Mouse (Mus musculus) liver, embryonic 16.5 days (tissue): ENCODE results near the gene Sin3a. TPM values are rescaled to one million over a fixed set of nuclear protein-coding genes. Genes with fewer than 3 reads are reported as not detected.

Experiments
- ATAC-seq: fragments of 200-750 bp; cut with Nextera tagmentation; 2 replicates; pipeline ENCODE4 v1.8.0; 2017; ENCODE audit warnings: low read depth, mild to moderate bottlenecking, moderate number of reproducible peaks, moderate library complexity
- H3K27ac ChIP-seq: fragments of 300-500 bp; sonication (generic); 2 replicates; pipeline ENCODE4 v1.5.1; 2014; ENCODE audit warnings: mild to moderate bottlenecking, low read length
- H3K27me3 ChIP-seq: fragments of 300-500 bp; sonication (generic); 2 replicates; pipeline ENCODE4 v1.6.1; 2014; ENCODE audit warnings: low read depth, low read length, mixed read lengths; ENCODE audit not compliant: control insufficient read depth, insufficient read depth
- H3K36me3 ChIP-seq: fragments of 300-500 bp; sonication (generic); 2 replicates; pipeline ENCODE4 v1.6.1; 2014; ENCODE audit warnings: mild to moderate bottlenecking; ENCODE audit not compliant: control insufficient read depth, insufficient read depth
- H3K4me1 ChIP-seq: fragments of 300-500 bp; sonication (generic); 2 replicates; pipeline ENCODE4 v1.6.1; 2014; ENCODE audit warnings: low read depth, low read length, mixed read lengths; ENCODE audit not compliant: control insufficient read depth
- H3K4me2 ChIP-seq: fragments of 300-500 bp; sonication (generic); 2 replicates; pipeline ENCODE4 v1.6.1; 2014; ENCODE audit warnings: low read depth, low read length, mixed read lengths
- H3K4me3 ChIP-seq: fragments of 300-500 bp; sonication (generic); 2 replicates; pipeline ENCODE4 v1.5.1; 2014; ENCODE audit warnings: low read depth, mild to moderate bottlenecking, low read length
- H3K9ac ChIP-seq: fragments of 300-500 bp; sonication (generic); 2 replicates; pipeline ENCODE4 v1.6.1; 2014; ENCODE audit warnings: low read depth, low read length
- H3K9me3 ChIP-seq: fragments of 300-500 bp; sonication (generic); replicated peaks from 2 replicates; pipeline ENCODE4 v1.6.1; 2016; ENCODE audit warnings: low read length; ENCODE audit not compliant: control insufficient read depth
- WGBS: fragments of 180-500 bp; shearing (Covaris S2); extraction: QIAGEN DNeasy Blood & Tissue Kit; methylation state at CpG from one replicate; pipeline ENCODE4 v1.1.7; 2014; ENCODE audit not compliant: insufficient replicate concordance; 5-methylcytosine and 5-hydroxymethylcytosine counted together
- polyA plus RNA-seq: library from polyadenylated mRNA; unstranded; fragments of >200 nt; fragmentation: Nextera tagmentation; extraction: Ambion mirVana; gene quantifications from 2 replicates; pipeline ENCODE4 v1.2.1, GENCODE M21; 2015

The Sin3a gene
- 13.4 and 14.5 TPM in 2 replicates for polyA plus RNA-seq

DNA sequence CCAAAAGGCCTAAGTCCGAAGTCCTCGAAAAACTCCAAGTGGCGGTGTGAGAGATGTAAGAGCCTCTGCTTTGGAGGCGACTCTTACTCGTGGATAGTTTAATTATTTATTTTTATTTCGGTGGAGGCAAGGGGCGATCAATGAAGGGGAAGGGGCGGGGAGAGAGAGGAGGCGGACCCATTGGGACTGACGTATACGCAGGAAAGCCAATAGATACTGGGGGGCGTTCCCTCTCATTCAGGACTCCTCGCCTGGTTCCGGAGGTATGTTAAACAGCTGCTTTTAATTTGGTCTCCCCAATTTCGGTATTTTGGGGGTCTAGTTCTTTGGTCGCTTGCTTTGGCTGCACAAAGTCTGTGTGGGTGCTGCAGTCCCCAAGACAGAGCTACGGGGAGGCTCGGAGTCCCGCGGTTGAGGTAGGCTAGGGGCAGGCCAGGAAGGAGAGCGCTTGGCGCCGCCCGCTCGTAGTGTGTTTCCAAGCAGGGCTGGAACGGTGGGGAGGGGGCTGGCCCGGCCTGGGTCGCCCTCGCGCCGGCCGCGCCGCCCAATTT, at the start of gene Sin3a:
Gene Sin3a (plus strand): TSS at position 240 of the 551 bp plus-strand sequence.
- no peaks in the 10 kb centered on the region for H3K9me3 ChIP-seq
- H3K4me2 ChIP-seq, result peak within 1 kb of the TSS; percentile 95
- peak within 1 kb of the TSS; percentile 64 for H3K4me3 ChIP-seq
- H3K27me3 ChIP-seq, result no peaks in the 10 kb centered on the region
- H3K27ac ChIP-seq, result peak within 1 kb of the TSS; percentile 99
- peaks cover 42% of the 10 kb centered on the region for H3K4me1 ChIP-seq
- ATAC-seq, result no peak
- WGBS, result 0% methylated on average over 34 of the region's 34 CpGs
- H3K9ac ChIP-seq, result peak within 1 kb of the TSS; percentile 84
- no peaks in the 10 kb centered on the region for H3K36me3 ChIP-seq

DNA sequence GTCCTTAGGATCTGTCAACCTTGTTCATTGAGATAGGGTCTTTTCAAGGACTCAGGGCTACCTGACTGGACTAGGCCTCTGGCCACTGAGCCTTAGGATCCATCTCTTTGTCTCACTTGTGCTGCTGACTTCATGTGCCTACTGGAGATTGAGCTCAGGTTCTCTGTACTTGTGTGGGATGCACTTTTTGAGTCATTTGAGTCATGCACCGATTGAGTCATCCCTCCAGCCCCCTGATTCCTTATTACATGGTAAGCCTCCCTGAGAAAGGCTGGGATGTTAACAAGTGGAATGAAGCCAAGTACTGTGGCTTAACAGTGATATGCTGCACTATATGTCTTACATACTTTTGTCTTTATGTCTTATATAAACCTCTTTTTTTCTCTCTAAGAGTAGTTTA, 40.1 kb upstream of the Sin3a start:
- WGBS, result 90% methylated on average over 1 of the region's 1 CpGs

DNA sequence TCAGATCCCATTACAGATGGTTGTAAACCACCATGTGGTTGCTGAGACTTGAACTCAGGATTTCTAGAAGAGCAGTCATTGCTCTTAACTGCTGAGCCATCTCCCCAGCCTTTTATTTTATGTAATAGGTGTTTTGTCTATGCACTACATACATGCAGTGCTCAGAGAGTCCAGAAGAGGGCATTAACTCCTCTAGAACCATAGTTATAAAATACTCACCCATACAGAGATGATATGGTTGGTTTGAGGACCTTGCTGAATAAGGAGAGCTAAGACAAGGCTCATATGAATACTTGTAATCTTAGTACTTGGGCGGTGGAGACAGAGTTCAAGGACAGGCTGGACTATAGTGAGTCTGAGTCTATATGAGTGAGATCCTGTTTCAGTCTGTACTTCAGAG, 15.6 kb upstream of the Sin3a start:
- Histone ChIP-seq H3K36me3 (no peaks in the 10 kb centered on the region), H3K4me1 (no peaks in the 10 kb centered on the region), H3K9ac (no peak overlapping the region), H3K9me3 (no peaks in the 10 kb centered on the region), H3K4me2 (no peak overlapping the region), H3K4me3 (no peak overlapping the region), H3K27ac (no peak overlapping the region), H3K27me3 (no peaks in the 10 kb centered on the region)
- 57% methylated on average over 1 of the region's 1 CpGs for WGBS
- no peak for ATAC-seq

More for the DNA sequence above, 40.1 kb upstream of the Sin3a start:
- H3K4me1 ChIP-seq, result no peaks in the 10 kb centered on the region
- H3K4me3 ChIP-seq, result no peak overlapping the region
- H3K9ac ChIP-seq, result no peak overlapping the region
- H3K27ac ChIP-seq, result no peak overlapping the region
- no peak for ATAC-seq
- H3K36me3 ChIP-seq, result peaks cover 5% of the 10 kb centered on the region
- no peaks in the 10 kb centered on the region for H3K27me3 ChIP-seq
- no peaks in the 10 kb centered on the region for H3K9me3 ChIP-seq
- no peak overlapping the region for H3K4me2 ChIP-seq

DNA sequence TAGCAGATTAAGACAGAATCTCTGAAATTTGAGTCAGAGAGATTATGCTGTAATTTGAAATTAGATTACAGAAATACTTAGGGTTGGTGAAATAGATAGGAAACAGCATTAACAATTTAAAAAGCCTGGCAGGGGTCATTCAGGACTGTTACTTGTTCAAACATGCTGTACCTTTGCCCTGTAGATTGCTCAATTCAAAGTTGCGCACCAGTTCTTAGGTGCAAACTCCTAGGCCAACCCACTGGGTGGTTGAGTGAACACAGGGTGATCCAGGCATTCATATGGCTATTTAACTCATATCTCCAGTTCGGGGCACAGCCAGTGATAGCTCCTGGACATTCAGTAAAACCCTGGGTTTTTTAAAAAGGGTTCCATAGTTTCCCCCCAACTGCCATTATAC, 7.7 kb upstream of the Sin3a start:
- Histone ChIP-seq H3K27me3 (no peaks in the 10 kb centered on the region), H3K9ac (no peak overlapping the region), H3K9me3 (no peaks in the 10 kb centered on the region), H3K4me3 (no peak overlapping the region), H3K4me2 (no peak overlapping the region), H3K36me3 (no peaks in the 10 kb centered on the region), H3K27ac (peak overlapping the region; percentile 54; the same call in 1 of the 2 replicates), H3K4me1 (peaks cover 4% of the 10 kb centered on the region)
- WGBS, result 61% methylated on average over 2 of the region's 2 CpGs
- ATAC-seq, result peak; percentile 81

DNA sequence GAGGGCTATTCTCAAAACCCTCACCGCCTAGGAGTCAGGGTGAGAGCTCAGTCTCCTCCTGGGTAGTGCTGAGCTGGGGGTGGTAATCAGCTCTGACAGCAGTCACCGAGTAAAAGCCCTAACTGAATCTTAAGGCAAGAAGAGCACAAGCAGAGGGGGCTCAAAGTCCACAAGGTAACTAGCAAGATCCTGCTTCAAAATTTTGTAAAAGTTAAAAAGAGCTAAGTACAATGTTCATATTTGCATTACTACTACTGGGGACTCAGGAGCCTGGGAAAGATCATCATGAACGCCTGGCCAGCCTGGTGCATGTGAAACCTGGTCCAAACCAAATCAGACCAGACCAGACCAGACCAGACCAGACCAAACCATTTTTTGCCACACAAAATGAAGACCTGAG, 3.6 kb upstream of the Sin3a start:
- Histone ChIP-seq H3K9me3 (no peaks in the 10 kb centered on the region), H3K9ac (no peak overlapping the region), H3K4me2 (peak overlapping the region; percentile 10), H3K27ac (peak overlapping the region; percentile 47; the same call in 1 of the 2 replicates), H3K4me3 (no peak overlapping the region), H3K27me3 (no peaks in the 10 kb centered on the region), H3K36me3 (no peaks in the 10 kb centered on the region), H3K4me1 (peaks cover 27% of the 10 kb centered on the region)
- WGBS, result 45% methylated on average over 3 of the region's 3 CpGs
- no peak for ATAC-seq

DNA sequence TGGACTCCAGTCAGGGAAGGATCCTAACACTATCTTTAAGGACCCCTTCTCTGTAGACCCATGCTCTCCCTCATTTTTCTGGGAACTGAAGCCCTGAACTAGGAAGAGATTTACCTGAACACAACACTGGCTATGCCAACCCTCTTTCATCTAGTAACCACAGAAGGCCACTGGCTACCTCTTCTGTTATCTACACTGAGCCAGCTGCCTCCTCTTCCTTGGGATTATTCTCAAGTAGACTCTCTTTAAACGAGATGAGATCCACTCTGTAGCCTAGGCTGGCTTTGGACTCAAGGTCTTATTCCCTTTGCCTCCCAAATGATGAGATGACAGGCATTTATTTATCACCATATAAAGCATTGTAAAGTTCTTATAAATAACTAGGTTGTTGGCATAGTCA, 1.6 kb upstream of the Sin3a start:
- H3K36me3 ChIP-seq, result no peaks in the 10 kb centered on the region
- WGBS, result 8% methylated on average over 1 of the region's 1 CpGs
- H3K4me1 ChIP-seq, result peaks cover 41% of the 10 kb centered on the region
- peak overlapping the region; percentile 64 for H3K4me3 ChIP-seq
- peak overlapping the region; percentile 95 for H3K4me2 ChIP-seq
- peak overlapping the region; percentile 84; the same call in 1 of the 2 replicates for H3K9ac ChIP-seq
- peak overlapping the region; percentile 33; the same call in 1 of the 2 replicates for H3K27ac ChIP-seq
- no peaks in the 10 kb centered on the region for H3K9me3 ChIP-seq
- no peaks in the 10 kb centered on the region for H3K27me3 ChIP-seq
- no peak for ATAC-seq

DNA sequence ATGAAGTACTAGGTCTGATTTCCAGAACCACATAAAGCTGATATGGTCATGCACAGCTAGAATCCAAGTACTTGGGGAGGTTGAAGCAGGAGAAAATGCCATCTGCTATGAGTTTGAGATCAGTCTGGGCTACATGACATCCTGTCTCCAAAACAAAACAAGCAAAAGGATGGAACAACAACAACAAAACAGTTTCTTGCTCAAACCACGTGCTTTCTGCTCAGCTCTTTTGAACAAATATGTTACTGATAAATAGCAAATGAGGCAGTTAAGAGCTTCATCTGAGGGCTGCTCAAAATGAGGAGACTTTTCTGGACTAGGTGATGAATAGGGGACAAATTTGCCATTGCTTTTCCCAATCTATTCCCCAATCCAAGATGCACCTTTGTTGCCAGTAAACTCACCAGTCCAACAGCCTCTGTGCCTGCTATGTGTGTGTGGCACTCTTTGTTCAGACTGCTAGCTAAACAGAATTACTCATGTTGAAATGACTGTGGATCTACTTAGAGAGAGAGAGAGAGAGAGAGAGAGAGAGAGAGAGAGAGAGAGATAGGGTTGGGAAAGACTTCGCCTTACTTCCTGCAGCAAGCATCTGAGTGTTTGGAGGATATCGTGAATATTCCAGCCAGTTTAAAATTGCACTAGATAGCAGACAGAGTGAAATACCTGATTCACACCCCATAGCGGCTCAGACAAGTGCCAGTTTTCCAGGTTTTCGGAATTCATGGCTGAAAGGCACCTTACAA, 867 bp upstream of the Sin3a start:
- peak overlapping the region; percentile 74 for H3K27ac ChIP-seq
- H3K36me3 ChIP-seq, result no peaks in the 10 kb centered on the region
- no peaks in the 10 kb centered on the region for H3K9me3 ChIP-seq
- ATAC-seq, result no peak
- peak overlapping the region; percentile 95 for H3K4me2 ChIP-seq
- H3K4me3 ChIP-seq, result peak overlapping the region; percentile 64
- H3K9ac ChIP-seq, result peak overlapping the region; percentile 84
- no peaks in the 10 kb centered on the region for H3K27me3 ChIP-seq
- 10% methylated on average over 5 of the region's 5 CpGs for WGBS
- H3K4me1 ChIP-seq, result peaks cover 42% of the 10 kb centered on the region

DNA sequence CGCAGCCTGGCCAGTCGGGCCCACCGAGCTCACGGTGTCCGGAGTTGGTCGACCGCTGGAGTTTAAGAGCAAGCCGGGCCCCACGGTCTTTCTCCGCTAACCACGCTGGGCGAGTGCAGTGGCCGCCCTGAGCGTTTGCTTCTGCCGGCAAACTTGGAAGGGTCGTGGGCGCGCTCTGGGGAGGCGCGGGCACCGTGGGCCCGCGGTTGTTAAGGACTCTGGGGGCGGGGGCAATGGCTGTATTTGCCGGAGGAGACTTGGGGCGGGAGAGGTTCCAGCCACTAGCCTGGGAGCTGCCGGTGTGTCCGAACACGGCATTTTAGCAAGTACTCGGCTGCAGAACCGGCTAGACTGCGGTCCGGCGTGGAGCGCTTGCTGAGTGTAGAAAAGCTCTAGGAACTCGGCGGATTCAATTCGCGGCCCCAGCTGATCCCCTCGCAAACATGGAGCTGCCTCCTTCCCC, 717 bp downstream of the Sin3a start:
- Histone ChIP-seq H3K9me3 (no peaks in the 10 kb centered on the region), H3K9ac (peak overlapping the region; percentile 84), H3K27ac (peak overlapping the region; percentile 99), H3K27me3 (no peaks in the 10 kb centered on the region), H3K4me1 (peaks cover 47% of the 10 kb centered on the region), H3K4me3 (peak overlapping the region; percentile 64), H3K36me3 (no peaks in the 10 kb centered on the region), H3K4me2 (peak overlapping the region; percentile 95)
- no peak for ATAC-seq
- WGBS, result under 1% methylated on average over 40 of the region's 40 CpGs
